Mouse (Mus musculus) cerebellum, adult 8-10 months (tissue): ENCODE results near the gene Kmt2e.
A peak's percentile ranks its signal among the peaks of the same experiment; 100 is the strongest.

Experiments used
- DNase-seq: peaks from one replicate; pipeline ENCODE4 v3.0.0; 2022

Gene Kmt2e

GRCm38 (mm10) chr5:23433720-23434597 lies at the start of gene Kmt2e:
Kmt2e (plus strand) TSS chr5:23434441.
- peak; percentile 93 for DNase-seq

GRCm38 (mm10) chr5:23385136-23385535 lies 49.1 kb upstream of the Kmt2e start:
- no peak for DNase-seq

GRCm38 (mm10) chr5:23385763-23386217 lies 48.5 kb upstream of the Kmt2e start:
- DNase-seq, result no peak

DNA sequence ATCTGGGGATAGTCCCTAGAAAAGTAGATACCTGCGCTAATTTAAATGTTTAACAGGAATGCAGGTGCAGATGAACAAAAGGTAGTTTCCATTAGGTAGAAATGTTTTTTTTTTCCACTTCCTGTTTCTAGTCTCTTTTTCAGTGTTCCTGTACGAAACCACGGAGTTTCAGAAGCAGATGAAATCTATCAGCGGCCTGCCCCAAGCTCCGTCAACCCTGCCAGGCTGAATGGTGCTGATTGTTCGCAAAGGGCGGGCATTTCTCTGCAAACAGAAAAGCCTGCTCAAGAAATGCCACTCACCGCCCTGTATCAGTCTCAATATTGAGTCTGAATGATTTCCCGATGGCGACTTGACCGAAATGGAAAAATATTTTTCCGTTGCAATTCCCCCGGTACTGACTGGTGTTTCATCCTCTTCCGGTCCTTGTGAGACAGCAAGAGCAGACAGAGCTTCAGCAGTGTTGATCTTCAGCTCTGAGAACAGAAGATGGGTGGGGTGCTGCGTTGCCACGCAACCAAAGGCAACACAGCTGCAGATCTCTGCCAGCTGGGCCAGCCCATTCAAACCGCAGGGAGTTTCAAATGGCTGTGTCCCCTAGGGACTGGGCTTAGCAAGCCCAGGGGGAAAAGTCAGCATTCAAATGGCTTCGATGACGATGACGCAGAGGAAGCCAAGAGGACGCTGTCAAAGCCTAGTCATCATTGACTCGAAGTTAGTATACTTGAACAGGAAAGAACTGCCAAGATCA lies 47.5 kb upstream of the Kmt2e start:
- no peak for DNase-seq

GRCm38 (mm10) chr5:23387313-23387666 lies 47.0 kb upstream of the Kmt2e start:
- DNase-seq, result no peak

DNA sequence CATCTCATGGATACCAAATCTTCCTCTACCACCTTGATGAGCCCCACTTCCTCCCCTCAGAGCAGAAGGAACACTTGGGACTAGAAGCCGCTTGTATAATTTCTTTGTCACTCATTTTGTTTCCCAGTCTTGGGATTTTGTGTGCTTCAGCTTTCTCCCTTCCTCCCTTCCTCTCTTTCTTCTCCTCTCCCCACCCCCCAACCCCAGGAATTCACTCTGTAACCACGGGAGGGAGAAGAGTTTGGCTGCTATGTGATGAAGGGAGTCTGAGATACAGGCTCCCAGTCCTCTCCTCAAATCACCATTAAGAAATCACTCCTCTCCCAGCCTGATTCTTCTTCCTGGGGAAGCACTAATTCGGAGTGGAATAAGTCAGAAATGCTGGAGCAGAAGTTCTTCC lies 46.1 kb upstream of the Kmt2e start:
- DNase-seq, result no peak

DNA sequence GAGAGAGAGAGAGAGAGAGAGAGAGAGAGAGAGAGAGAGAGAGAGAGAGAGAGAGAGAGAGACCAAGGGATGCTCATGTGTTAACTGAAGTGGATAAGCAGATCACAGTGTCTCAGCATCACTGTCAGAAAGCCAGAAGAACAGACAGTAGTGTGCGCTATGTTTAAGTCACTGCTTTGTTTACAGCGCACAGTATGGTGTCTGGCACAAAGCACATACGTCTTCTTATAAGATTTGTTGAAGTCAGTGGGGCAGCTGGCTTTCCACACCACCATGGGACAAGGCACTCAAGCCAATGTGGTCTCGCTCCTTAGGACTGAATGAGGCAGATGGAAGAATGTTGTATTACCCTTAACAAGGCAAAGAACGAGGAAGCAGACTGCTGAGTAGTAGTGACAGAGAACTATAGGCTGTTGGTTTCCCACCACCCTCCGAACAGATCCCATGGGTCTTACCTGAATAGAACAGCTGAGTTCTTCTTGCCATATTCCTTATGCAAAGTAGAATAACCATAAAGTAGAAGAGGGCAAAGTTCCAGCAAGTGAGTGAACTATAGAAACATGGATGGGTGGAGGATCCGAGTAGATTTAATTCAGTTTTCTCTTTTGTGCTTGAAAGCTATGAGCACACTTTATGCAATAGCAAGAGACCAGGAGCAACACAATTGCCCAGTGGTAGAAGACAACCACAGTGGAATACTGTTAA lies 44.5 kb upstream of the Kmt2e start:
- DNase-seq, result no peak

GRCm38 (mm10) chr5:23391714-23392113 lies 42.5 kb upstream of the Kmt2e start:
- no peak for DNase-seq

DNA sequence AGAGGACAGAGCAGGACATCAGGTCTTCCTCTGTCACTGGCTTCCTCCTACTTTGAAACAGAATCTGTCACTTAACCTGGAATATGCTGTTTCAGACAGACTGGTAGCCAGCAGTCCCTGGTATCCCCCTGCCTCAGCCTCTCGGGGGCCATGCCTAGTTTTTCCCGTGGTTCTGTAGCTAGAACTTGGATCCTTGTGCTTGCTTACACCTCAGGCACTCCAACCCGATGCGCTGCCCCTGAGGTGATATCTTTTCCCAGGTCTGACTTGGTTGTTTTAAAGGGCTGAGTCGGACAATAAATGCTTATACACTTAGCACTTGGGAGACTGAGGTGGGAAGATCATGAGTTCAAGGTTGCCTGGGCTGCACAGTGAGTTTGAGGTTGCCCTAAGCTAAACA lies 40.4 kb upstream of the Kmt2e start:
- DNase-seq, result no peak

DNA sequence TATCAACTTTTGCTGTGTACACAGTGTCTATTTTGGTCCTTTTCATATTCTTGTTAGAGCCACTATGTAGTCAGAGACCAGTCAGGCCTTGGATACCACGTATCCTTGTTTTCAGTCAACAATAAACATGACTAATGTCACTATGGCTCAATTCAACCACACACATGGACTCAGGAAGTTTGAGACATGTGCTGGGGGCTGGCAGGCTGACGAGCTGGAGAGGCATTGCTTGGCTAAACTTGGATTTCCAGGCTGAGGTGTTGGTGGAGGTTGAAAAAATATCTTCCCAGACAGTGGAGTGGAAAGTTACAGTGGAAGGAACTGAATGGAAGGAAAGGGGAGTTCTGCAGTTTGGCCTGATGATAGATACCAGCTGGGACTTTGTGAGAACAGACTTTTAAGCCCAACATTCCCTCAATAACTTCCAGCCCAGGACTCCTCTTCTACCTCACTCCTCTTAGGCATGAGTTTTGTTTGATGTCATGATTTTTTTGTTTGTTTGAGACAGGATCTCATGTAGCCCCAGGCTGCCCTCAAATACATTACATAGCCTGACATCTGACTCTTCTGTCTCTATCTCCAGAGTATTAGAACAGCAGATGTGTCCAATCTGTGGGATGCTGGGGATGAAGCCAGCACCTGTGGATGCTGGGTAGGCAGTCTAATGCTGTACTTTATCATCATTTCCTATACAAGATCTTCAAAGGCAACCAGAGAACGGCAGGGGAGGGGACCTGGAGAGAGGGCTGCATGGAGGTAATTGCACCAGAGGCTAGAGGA lies 39.7 kb upstream of the Kmt2e start:
- DNase-seq, result no peak

DNA sequence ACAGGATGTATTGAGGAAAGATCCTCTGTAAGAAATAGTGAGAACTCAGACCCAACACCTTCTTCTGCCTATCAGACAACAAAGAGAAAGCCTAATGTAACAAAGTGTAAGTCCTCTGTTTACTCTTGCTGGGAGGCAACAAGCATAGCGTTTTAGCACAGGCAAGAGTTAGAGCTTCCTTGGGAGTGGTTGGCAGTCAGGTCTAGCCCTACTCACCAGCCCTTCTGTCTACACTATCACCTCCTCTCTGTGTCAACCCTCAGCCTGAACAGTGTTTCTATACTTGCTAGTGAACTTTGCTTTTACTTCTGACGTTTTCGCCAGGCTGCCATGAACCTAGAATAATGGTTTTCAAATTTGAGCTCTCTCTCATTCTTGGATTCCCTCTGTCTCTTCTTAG lies 38.5 kb upstream of the Kmt2e start:
- no peak for DNase-seq

GRCm38 (mm10) chr5:23396756-23397155 lies 37.5 kb upstream of the Kmt2e start:
- no peak for DNase-seq

DNA sequence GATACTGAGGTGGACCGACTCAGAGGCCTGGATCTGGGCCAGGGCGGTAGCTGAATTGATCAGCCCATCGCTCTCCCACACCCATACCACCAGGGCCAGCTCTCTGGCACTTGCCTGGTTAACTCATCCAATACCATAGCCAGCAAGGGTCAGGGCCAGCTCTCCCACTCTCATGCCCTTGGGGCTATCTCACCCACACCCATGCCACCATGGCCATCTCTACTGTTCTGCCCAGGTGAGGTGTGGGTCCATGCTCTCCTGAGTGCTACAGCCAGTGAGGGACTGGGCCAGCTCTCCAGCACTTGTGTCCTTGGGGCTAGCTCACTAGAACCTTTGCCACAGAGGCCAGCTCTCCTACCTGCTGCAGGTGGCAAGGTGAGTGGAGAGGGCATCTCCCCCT lies 34.1 kb upstream of the Kmt2e start:
- DNase-seq, result no peak

DNA sequence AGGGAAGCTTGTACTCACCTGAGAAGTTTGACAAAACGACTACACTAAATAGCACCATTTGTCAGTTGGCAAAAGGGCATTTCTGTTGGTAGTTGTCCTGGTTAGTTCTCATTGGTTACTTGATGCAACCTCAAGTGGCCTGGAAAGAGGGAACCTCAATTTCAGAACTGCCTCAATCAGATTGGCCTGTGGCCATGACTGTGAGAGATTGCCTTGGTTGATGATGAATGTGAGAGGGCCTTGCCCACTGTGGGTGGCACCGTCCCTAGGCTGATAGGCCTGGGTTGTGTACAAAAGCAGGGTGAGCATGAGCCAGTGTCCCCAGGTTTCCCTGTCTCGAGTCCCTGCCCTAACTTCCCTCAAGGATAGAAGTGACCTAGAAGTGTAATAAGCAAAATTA lies 33.4 kb upstream of the Kmt2e start:
- DNase-seq, result no peak

DNA sequence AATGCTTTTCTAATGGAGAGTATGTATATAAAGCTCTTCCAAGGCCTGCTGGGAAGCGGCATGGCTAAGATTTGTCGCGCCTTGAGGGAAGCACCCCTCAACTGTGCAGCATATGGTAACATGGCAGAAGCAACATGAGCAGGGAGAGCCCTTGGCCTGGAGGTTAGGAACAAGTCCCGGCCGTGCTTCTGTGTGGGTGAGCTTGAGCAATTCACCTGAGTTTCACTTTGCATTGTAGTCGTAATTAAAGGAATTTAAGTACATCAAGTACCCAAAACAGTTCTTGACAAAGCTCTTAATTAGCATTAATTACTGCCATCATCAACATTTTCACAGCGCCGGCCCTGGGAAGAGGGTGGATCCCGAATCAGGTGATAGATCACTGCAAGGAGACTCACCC lies 32.9 kb upstream of the Kmt2e start:
- no peak for DNase-seq

DNA sequence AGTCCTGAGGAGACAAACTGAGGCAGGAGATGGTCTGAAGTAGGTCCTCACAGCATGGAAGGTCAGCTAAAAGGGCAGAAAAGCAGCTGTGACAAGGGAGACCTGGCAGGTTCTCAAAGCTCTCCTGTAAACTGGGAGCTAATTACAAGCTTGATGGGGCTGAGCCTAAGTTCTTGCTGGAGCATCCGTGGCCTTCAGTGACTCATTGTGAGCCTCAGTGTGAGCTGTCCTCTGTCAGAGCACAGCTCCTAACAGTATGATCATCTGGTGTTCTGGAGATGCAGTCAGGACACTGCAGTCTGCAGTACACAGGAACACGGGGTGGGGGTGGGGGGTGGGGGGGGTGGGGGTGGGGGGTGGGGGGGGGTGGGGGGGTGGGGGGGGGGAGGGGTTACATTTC lies 32.2 kb upstream of the Kmt2e start:
- DNase-seq, result no peak

GRCm38 (mm10) chr5:23403161-23403560 lies 31.1 kb upstream of the Kmt2e start:
- no peak for DNase-seq

- no peak for DNase-seq
Measured at GRCm38 (mm10) chr5:23405666-23406404, 28.4 kb upstream of the Kmt2e start.

GRCm38 (mm10) chr5:23406405-23406745 lies 27.9 kb upstream of the Kmt2e start:
- no peak for DNase-seq

GRCm38 (mm10) chr5:23408106-23408505 lies 26.1 kb upstream of the Kmt2e start:
- DNase-seq, result no peak

DNA sequence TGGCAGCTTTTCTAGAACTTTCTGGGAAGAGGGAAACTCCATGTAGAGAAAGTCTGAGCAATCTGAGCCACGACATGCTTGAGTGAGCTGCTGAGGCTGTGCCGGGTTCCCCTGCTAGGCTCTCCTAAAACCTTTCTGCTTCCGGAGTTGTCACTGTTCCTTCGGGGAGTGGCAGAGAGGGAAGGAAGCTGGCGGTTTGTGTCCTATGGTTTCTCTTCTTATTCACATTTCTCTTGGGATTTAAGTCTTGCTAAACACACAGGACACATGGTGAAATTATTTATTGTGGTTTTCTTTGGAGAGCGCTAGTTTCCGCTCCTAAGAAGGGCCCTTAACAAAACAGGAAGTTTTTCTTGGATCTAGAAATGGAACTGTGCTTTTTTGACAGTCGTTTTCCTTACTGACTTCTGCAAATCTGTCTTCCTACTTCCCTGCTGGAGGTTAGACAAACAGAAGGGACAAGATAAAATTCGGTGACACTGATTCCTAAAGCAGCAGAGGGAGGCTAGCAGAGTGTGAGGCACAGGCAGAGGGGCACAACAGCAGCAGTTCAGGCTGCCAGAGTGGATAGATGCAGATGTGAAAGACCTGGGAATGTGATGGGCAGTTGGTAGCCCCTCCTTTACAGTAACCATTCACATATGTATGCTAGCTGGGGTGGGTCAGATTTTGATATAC lies 24.1 kb upstream of the Kmt2e start:
- no peak for DNase-seq

- no peak for DNase-seq
Measured at GRCm38 (mm10) chr5:23410718-23411101, 23.5 kb upstream of the Kmt2e start.
